Mouse (Mus musculus) right cerebral cortex, adult 18-20 months (tissue): ENCODE results near the gene Snapc4.
A peak's percentile ranks its signal among the peaks of the same experiment; 100 is the strongest.

Experiments used
- DNase-seq: peaks from one replicate; pipeline ENCODE4 v3.0.0; 2022; ENCODE audit warnings: mixed read lengths

Snapc4 gene

DNA sequence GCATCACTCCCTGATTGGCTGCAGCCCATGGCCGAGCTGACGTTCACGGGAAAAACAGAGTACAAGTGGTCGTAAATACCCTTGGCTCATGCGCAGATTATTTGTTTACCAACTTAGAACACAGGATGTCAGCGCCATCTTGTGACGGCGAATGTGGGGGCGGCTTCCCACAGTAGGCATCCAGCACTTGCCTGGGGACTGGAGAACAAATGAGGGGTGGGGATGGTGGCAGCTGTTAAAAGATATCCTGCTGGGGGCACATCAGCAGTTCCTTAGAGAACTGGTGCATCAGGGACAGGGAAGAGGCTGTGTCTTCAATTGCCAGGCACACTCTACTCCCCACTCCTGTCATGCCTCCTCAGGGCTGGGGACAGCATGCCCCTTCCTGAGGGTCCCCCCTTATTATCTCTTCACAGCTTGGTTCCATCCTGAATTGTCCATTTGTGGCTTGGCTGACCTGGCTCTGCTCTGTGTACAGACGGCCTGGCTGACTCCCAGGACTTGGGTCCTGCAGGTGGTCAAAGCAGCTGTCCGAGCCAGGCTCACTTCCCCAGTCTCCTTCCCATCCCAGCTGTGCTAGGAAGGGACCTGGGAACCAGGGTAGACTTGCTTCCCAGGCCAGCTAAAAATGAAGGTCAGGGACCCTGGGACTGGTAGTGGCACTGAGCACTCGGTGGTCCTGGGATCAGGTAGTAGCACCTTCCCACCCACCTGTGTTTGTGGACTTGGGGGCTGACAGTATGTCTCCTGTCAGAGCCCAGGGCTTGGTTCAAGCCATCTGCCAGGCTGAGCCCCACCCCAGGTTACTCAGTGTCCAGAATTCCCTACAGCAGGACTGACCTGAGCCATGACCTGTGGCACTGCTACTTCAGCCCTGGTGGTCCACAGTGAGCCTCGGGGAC is 41.9 kb downstream of the Snapc4 start:
- DNase-seq: no peak

GRCm38 (mm10) chr2:26330702-26331101 is 49.8 kb downstream of the Snapc4 start:
- no peak for DNase-seq

- DNase-seq: no peak
Measured at GRCm38 (mm10) chr2:26330056-26330468, 50.4 kb downstream of the Snapc4 start.

DNA sequence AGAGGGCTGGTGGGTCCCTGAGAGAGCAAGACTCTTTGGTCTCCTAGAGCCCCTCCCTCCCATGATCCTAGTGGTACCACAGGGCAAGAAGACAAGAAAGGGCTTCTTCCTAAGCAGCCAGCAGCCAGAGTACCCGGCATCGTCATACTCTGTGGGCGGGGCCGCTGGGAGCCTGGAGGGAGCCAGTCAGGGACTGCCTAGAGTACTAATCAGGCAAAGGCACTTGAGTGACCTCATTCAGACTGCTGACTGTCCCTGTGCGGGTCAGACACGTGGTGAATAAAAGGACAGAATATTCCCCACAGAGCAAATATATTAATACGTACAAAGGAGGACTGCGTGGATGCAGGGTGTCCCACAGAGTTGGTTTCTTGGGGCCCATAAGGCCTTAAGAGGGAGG is 51.1 kb downstream of the Snapc4 start:
- peak; percentile 67 for DNase-seq

GRCm38 (mm10) chr2:26327852-26328251 is 52.6 kb downstream of the Snapc4 start:
- no peak for DNase-seq

DNA sequence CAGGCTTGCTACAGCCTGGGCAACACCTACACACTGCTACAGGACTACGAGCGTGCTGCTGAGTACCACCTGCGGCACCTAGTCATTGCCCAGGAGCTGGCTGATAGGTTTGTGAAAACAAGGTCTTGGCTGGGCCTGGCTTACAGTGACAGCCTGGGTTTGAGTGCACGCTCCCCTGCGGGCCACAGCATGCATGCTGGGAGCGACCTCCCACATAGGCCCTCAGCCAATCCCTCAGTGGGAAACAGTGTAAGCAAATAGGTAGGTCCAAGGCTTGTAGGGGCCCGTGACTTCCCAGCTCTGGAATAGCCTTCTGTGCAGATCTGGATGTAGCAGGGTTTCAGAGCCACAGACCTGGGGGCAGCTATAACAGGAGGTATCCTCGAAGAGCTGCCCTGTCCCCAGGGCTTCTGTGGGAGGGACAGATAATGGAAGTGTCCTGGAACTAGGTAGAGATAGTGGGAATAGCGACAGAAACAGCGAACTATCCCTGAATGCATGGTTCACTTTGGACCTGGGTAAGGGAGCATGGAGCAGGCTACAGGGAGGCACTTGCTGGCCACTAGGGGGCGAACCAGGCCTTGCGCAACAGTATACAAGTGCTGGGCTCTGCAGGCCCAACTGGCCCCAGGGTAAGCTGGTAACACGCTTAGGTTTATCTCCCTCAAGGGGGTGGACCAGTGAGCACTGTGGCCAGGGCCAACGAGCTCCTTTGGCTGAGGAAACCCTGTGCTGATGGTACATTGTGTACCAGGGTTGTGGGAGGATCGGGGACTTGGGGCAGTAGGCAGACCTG is 54.9 kb downstream of the Snapc4 start:
- peak; percentile 50 for DNase-seq

DNA sequence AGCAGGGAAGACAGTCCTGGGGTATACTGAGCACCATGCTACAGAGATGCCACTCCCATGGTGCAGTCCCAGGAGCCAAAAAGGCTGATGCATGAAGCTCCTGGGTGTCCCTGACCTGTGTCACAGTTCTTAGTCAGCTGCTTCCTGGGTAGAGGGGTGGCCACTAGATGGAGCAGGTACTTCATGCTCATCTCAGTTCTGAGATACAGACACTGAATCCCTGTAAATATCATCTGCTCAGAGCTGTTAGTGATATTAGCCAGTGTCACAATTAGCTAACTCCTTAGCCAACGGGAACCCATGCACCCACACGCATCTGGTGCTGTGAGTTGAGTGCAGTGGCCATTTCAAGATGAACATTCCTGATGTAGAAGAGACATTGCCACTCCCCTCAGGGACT is 55.5 kb downstream of the Snapc4 start:
- peak; percentile 62 for DNase-seq

DNA sequence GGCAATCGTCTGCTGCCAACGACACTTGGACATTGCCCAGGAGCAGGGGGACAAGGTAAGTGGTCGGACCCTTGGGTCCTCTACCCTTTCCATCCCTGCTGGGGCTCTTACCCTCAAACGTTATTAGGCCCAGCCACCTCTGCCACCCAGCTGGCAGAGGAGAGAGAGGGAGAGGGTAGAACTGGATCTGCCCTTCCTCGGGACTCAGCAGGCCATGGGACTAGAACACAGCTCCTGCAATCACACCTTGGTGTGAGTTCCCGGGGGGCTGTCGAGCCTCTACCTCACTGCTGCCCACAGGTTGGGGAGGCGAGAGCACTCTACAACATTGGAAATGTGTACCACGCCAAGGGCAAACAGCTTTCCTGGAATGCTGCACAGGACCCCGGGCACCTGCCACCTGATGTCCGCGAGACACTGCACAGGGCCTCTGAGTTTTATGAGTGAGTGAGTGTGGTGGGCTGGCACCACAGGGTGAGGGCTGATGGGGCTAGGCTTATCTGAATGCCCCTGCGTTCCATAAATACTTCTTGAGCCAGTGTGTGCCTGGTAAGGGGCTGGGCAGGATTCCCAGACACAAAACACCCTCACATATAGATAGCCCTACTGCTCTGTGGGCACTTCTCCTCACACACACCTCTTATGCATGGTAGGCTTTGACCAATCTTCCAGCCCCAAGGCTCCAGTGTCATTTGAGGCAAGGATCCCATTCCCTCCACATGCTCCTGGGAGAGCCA is 56.7 kb downstream of the Snapc4 start:
- DNase-seq: no peak

- DNase-seq: no peak
Measured at GRCm38 (mm10) chr2:26320245-26321185, 59.9 kb downstream of the Snapc4 start.

DNA sequence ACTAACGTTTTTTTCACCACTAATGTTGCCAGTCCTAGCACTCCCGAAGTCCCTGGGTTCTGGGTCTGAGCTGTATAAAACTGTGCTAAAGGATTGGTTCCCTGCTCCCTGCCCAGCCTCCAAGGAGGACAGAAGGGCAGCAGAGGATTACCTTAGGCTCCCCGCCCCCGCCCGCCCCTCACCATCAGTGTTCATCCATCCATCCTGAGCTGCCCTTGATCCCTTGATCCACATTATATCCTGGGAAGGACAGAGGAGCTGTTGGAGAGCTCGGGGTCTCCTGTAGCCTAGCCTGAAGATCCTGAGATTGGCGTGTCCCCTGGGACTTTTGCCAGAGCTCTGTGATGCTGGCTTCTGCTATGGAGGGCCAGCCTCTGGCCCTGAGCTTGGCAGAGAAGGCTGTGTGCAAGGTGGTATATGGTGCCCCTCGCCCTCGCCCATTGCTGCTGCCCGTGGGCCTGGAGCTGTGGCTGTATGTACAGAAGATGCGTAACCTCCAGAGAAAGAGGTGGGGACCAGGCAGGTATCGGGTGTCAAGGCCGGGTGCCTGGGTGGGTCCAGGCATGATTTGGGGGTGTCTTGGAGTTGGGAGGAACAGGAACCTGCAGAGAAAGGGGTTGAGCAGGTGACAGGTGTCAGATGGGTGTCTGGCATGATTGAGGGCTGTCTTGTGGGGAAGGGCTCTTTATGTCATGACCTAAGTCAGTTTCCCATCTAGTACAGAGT is 60.8 kb downstream of the Snapc4 start:
- no peak for DNase-seq

- no peak for DNase-seq
Measured at GRCm38 (mm10) chr2:26319109-26319508, 61.3 kb downstream of the Snapc4 start.

DNA sequence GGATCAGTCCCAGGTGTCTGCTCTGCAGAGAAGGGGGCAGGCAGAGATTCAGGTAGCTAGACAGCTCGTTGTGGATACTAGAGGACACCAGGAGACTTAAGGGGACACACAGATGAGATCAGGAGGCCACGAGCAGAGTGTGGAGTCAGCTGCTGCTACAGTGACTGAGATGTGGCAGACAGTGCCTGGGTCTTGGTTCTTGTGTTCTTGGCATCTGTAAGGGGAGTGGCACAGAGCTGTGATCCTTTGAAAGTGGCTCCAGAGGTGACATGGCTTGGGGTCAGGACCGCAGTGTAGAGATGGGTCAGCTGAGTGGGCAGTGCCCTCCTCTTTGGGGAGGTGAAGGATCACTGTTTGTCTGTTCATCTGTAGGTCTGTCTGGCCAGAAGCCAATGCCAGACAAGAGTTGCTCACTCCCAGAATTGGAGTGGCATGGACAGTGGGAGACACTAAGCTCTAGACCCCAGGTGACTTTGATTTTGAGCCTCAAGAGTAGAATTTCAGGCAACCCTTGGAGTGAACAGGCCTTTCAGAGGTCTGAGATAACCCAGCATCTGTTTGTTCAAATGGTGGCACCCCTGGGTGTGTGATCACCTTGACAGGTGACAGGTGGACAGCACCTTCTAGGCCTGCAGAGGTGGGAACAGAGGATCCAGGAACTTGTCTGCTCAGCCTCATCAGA is 62.3 kb downstream of the Snapc4 start:
- DNase-seq: no peak

GRCm38 (mm10) chr2:26317371-26317770 is 63.1 kb downstream of the Snapc4 start:
- DNase-seq: no peak

- DNase-seq: no peak
Measured at GRCm38 (mm10) chr2:26316576-26317246, 63.7 kb downstream of the Snapc4 start.

DNA sequence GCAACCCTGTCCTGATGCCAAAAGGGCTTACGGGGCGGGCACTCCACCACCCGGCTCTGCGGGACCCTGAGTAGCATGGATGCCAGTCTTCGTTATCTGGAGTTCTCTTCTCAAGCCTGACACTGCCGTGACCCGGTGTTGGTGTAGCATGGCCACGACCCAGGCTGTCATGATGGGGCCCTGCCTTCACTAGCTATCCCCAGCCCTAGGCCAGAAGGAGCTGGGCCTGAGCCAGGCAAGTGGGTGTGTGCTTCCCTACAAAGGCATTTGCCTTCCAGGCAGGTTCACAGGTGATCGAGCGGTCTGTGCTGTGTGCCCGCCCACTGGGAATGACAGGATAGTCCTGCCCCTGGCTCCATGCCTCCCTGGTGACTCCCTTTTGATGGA is 64.5 kb downstream of the Snapc4 start:
- peak; percentile 51 for DNase-seq

GRCm38 (mm10) chr2:26315072-26315924 is 65.2 kb downstream of the Snapc4 start, which contains the start of gene Gpsm1:
TSS of gene Gpsm1 (plus strand) at chr2:26315515.
- peak; percentile 83 for DNase-seq

- DNase-seq: no peak
Measured at GRCm38 (mm10) chr2:26314281-26315071, 66.0 kb downstream of the Snapc4 start.

DNA sequence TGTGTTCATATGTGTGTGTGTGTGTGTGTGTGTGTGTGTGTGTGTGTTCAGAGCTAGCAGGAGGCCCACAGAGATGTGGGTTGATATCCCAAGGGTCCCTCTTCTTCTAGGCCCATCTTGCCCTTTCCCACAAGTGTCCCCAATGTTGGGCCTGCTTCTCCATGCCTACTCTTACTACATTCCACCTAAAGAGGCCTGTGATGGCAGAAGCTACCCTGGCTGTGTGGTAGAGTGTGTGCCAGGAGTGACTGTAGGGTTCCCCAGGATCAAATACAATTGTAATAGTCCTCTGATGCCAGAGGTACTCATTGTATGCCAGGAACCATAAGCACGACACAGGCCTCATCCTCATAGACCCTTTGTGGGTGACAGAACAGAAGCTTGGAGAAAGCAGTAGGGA is 67.1 kb downstream of the Snapc4 start:
- no peak for DNase-seq
